Mouse (Mus musculus): ENCODE data around the gene Hipk1. TPM values are rescaled to one million over a fixed set of nuclear protein-coding genes. Genes with fewer than 3 reads are reported as not detected.

The Hipk1 gene
- polyA plus RNA-seq, 1 experiment, result 54.0 TPM

DNA sequence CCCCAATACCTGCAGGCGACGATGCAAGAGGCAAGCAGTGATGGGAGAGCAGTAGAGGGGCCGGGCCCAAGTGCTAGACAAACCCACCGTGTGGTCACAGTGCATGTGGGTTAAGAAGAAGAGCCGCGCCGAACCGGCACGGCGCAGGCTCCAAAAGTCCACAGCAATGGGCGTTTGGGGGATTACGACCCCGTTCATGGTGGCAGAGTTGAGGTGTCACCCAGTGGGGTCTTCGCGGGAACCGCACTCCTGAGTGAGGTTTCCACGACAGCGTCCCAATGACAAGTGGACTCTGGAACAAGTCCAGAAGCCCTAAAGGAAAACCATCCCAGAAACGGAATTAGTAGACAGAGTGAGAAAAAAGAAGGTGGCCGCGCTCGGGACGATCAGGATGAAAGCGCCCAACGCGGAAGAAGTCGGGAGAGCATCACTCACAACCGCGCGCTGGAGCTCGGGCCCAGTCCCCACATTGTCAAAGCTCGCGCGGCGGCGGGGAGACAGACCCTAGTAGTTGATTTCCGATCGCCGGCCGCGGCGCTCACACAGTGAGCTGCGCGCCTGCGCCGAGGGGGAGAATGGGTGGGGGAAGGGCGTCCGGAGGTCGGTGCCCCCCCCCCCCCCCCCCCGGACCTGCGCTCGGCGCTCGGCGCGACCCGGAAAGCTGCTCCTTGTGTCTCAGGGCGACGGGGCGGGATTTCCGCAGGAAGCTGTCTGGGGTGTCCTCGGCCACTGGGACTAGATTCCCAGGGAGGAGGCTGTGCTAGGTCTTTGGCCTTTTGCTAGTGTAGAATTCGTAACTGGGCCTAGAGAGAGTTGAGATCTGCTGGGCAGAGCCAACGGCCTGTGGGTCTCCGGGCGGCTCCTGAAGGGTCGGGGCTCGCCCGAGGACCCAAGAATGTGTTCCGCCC lies 17.8 kb upstream of the Hipk1 start, which contains the start of the genes Dclre1b, Ap4b1 and Gm43064:
Gene Dclre1b, minus strand, starts transcription at position 554 of the 908 bp plus-strand sequence.
Gene Ap4b1, plus strand, starts transcription at position 630 of the 908 bp plus-strand sequence.
Gene Gm43064, plus strand, starts transcription at position 683 of the 908 bp plus-strand sequence.
- Histone ChIP-seq H3K4me3 (ENCODE audit: insufficient read depth, low read depth, low read length) (peak within 1 kb of the TSS; percentile 85), H3K27ac (replicated peaks; ENCODE audit: low read depth, low read length) (peak within 1 kb of the TSS; percentile 98)

DNA sequence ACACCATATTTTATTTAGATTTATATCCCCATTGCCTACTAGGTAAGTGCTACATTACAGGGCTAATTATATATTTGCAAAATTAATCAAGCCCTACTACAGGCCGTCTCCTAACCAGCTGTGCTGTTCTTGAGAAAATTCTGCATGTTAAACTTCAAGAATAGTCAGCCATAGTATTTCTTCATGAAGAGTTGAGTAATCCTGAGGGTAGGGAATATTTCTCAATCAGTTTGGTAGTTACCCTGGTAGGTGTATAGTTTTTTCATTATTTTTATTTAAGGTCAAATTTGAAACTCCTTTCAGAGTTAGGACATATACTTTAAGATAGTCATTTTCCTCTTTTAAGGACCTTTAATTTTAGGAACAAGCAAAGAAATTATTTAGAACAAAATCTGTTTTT lies 14.3 kb upstream of the Hipk1 start:
- Histone ChIP-seq H3K4me1 (ENCODE audit: control insufficient read depth, insufficient read depth, insufficient read length, low read length) (peaks cover 27% of the 10 kb centered on the region), H3K4me3 (ENCODE audit: insufficient read depth, low read depth, low read length) (no peak overlapping the region), H3K27ac (replicated peaks; ENCODE audit: low read depth, low read length) (no peak overlapping the region)

More for the DNA sequence above, 17.8 kb upstream of the Hipk1 start, which contains the start of the genes Dclre1b, Ap4b1 and Gm43064:
- peaks cover 7% of the 10 kb centered on the region for H3K4me1 ChIP-seq (ENCODE audit: control insufficient read depth, insufficient read depth, insufficient read length, low read length)

DNA sequence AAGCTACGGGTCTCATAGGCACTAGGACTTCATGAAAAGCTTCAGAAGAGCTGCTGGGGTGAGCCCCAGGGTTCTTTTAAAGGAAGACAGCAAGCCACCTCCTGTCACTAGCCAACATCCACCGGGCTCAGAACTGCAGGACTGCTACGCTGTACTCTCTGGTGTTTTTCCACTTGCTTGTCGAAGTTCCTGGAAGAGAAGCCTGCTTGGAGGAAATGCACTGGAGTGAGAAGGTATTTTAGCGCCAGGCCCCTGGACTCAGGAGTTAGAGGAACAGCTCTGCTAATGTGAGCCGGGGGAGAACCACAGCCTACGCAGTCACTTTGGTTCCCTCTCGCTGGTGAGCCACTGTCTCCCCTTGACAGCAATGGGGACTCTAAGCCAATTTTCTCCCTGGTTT lies 11.5 kb upstream of the Hipk1 start:
- Histone ChIP-seq H3K4me1 (ENCODE audit: control insufficient read depth, insufficient read depth, insufficient read length, low read length) (peaks cover 27% of the 10 kb centered on the region), H3K27ac (replicated peaks; ENCODE audit: low read depth, low read length) (peak overlapping the region; percentile 85), H3K4me3 (ENCODE audit: insufficient read depth, low read depth, low read length) (no peak overlapping the region)

DNA sequence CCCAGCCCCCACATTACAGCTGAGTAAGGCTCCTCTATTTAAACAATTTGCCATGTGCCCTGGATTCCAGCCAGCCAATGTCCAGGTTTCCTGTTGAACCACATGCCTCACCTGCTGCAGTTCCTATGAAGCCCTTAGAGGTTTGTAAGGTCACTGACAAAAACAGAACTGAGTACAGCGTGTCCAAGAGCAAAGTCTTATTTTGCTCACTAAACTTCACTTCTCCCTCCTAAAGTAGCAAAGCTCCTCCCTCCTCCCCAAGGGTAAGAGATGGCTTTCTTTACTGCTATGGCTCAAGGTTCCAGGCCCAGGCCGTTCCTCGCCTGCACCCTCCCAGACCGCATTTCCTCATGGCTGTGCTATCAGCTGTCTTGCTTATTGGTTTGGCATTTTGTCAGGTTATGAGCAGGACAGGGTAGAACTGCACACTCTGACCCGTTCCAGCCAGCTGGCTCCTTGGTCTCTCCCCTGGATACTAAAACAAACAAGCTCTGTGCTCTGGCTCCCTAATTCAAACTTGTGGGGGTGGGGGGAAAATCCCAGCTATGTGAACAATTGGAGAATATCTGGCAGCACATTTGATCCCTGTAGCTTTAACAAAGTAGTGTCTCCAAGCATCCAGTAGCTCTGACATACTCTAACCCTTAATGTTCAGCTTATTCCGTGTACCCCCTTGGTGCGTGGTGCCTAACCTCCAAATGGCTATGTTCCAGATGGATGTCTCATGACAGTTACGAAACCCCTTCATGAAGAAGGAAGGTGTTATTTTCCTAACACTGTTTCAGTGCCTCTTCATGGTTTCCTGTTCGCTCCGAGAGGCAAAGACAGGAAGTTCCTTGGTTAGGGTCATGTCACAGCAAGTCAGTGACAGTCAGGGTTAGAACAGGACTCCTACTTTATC lies 10.5 kb upstream of the Hipk1 start:
- Histone ChIP-seq H3K4me3 (ENCODE audit: insufficient read depth, low read depth, low read length) (peak overlapping the region; percentile 9; the same call in 1 of the 2 replicates), H3K27ac (replicated peaks; ENCODE audit: low read depth, low read length) (peak overlapping the region; percentile 97), H3K4me1 (ENCODE audit: control insufficient read depth, insufficient read depth, insufficient read length, low read length) (peaks cover 27% of the 10 kb centered on the region)

DNA sequence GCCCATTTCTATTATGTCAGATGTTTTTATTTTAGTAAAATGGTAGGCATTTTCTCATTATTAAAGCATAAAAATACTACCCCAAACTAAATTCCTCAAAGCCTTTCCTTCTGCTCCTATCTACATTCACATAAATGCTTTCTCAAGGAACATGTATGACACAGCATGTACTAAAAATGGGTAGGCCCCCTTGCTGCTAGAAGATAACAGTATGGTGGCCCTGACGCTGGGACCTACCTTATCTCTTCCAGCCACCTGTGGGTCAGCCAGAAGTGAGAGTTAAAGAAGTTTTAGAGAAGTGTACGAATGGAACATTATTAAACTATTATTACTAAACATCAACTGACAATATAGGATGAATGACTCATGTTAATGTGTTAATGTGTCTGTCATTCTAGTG lies 8.1 kb upstream of the Hipk1 start:
- Histone ChIP-seq H3K4me3 (ENCODE audit: insufficient read depth, low read depth, low read length) (no peak overlapping the region), H3K27ac (replicated peaks; ENCODE audit: low read depth, low read length) (no peak overlapping the region), H3K4me1 (ENCODE audit: control insufficient read depth, insufficient read depth, insufficient read length, low read length) (peaks cover 22% of the 10 kb centered on the region)

DNA sequence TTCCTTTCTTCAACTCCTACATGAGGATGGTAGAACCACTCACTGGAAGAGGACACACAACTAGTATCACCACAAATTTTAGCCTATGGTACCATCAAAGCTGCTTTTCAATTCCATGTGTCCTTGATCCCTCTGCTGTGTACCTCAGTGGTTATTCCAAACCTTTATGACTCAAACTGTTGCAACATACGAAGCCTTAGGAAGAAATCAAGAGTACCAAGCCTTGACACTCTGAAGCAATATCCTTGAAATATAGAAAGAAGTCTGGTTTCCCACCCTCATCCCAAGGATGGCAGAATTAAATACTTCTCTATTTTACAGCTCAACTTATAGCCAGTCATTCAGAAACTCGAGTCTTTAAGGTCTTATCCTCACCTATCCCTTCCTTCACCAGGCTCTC lies 5.0 kb upstream of the Hipk1 start:
- Histone ChIP-seq H3K4me3 (ENCODE audit: insufficient read depth, low read depth, low read length) (no peak overlapping the region), H3K27ac (replicated peaks; ENCODE audit: low read depth, low read length) (no peak overlapping the region), H3K4me1 (ENCODE audit: control insufficient read depth, insufficient read depth, insufficient read length, low read length) (peaks cover 11% of the 10 kb centered on the region)

DNA sequence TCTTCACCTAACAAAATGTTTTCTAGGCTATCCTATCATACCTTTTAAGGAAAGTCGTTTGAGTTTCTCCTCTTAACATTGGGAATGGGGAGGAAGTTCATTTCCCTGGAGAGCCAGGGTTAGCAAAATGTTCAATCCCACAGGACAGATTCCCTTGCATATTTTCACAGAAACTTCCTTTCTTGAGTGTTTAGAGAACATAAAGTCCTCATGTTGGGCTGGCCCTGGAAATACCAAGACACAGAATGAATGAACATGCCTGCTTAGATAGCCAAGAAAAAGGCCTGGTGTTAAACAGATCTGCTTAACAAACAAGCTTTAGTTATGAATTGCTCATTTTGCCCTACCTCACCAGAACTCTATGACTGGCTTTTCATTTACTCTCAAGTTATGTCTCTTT lies 1.2 kb upstream of the Hipk1 start:
- peaks cover 15% of the 10 kb centered on the region for H3K4me1 ChIP-seq (ENCODE audit: control insufficient read depth, insufficient read depth, insufficient read length, low read length)
- peak overlapping the region; percentile 100 for H3K27ac ChIP-seq (replicated peaks; ENCODE audit: low read depth, low read length)
- H3K4me3 ChIP-seq (ENCODE audit: insufficient read depth, low read depth, low read length), result no peak overlapping the region

DNA sequence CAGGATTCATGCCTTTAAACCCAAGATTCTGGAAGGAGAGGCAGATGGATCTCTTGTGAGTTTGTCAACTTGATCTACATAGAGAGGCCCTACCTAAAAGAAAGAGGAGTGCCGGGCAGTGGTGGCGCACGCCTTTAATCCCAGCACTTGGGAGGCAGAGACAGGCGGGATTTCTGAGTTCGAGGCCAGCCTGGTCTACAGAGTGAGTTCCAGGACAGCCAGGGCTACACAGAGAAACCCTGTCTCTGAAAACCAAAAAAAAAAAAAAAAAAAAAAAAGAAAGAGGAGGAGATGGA lies 696 bp upstream of the Hipk1 start:
- Histone ChIP-seq H3K4me1 (ENCODE audit: control insufficient read depth, insufficient read depth, insufficient read length, low read length) (peaks cover 20% of the 10 kb centered on the region), H3K27ac (replicated peaks; ENCODE audit: low read depth, low read length) (peak overlapping the region; percentile 100), H3K4me3 (ENCODE audit: insufficient read depth, low read depth, low read length) (peak overlapping the region; percentile 83)

DNA sequence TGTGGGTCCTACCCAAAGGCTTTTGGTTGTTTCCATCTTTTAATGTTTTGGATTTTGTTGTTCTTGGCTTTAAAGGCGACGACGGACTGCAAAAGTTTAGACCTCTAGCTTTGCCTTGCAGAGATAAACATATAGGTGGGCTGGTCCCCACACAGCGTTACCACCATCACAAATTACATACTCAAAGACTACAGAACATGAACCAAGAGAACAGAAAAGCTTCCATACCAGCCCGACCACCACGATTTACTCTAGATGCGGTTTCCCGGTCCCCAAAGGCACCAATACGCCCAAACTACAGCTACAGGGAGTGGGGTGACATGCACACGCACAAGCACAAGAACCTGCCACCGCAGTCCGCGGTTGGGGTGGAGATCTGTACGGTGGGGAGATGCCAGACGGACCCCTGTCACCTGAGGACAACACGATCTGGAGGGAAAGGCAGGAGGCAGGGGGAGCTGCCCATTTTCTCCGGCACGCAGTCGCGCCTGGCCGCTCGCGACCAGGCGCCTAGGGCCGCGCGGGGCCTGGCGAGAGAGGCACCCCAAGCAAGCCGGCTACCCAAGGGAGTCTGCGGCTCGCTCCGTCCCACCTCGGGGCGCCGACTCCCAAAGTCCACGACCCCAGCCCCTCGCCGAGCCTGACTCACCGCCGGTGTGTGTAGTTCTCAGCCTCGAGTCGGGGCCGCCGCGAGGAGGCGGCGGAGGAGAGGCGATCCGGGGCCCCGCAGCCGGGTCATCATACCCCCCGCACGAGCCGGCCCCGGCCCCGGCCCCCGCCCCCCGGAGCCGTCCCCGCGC lies 817 bp downstream of the Hipk1 start:
- Histone ChIP-seq H3K27ac (replicated peaks; ENCODE audit: low read depth, low read length) (peak overlapping the region; percentile 78), H3K4me3 (ENCODE audit: insufficient read depth, low read depth, low read length) (peak overlapping the region; percentile 83), H3K4me1 (ENCODE audit: control insufficient read depth, insufficient read depth, insufficient read length, low read length) (peaks cover 26% of the 10 kb centered on the region)

DNA sequence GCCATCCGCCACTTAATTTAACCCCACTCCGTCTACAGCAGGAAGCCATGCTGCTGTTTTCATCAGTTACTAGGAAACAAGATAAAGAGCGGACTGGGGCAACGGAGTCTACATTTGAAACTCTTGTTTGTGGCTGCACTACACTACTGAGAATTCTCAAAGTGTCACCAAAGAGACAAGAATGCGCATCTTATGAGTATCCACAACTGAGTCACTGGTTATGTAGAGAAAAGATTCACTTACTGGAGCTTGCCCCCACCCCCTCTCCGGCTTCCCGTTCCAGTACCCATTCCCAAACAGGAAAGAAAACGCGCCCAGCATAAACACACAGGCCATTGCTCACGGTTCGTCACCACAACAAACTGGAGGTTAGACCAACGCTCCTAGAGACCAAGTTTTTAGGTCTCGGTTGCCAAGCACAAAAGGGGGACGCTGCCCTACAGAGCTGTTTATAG lies 1.4 kb downstream of the Hipk1 start:
- Histone ChIP-seq H3K4me3 (ENCODE audit: insufficient read depth, low read depth, low read length) (peak overlapping the region; percentile 83), H3K27ac (replicated peaks; ENCODE audit: low read depth, low read length) (peak overlapping the region; percentile 78)

DNA sequence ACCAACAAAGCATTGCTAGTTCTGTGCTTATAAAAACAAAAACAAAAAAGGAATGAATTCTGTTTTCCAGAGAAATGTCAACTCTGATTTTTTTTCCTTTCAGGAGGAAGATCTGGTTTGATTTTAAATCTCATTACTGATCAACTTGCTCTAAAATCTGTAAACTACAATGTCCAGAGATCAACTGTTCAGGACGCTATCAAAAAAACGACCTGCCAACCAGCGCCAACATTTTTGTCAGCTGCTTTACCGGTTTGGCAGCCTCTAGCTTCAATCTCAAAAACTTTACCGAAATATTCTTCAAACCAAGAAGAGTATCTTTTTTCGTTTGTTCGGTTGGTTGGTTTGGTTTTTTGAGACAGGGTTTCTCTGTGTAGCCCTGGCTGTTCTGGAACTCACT lies 2.3 kb downstream of the Hipk1 start:
- H3K4me1 ChIP-seq (ENCODE audit: control insufficient read depth, insufficient read depth, insufficient read length, low read length), result peaks cover 31% of the 10 kb centered on the region
- H3K27ac ChIP-seq (replicated peaks; ENCODE audit: low read depth, low read length), result peak overlapping the region; percentile 88
- H3K4me3 ChIP-seq (ENCODE audit: insufficient read depth, low read depth, low read length), result peak overlapping the region; percentile 41

More for the DNA sequence above, 1.4 kb downstream of the Hipk1 start:
- H3K4me1 ChIP-seq (ENCODE audit: control insufficient read depth, insufficient read depth, insufficient read length, low read length), result peaks cover 26% of the 10 kb centered on the region

DNA sequence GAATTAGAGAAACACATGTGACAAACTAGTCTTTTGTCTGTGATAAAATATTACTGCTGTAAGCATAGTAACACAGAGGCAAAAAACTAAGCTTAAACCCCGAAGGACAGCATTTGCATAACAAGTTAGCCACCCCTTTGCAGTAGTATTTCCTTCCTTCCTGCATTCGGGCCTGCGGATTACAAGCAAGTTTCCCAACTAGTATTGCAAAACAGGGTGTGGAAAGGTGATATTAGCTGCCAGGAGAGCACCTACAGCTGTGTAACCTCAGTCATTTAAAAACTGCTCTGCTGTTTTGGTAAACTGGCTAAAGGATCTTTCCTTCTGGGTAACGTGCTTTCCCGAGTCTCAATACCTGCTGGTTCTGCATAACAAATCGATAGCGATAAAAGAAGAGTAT lies 4.1 kb downstream of the Hipk1 start:
- H3K4me1 ChIP-seq (ENCODE audit: control insufficient read depth, insufficient read depth, insufficient read length, low read length), result peaks cover 28% of the 10 kb centered on the region; the same call in 1 of the 2 replicates
- peak overlapping the region; percentile 61 for H3K27ac ChIP-seq (replicated peaks; ENCODE audit: low read depth, low read length)
- H3K4me3 ChIP-seq (ENCODE audit: insufficient read depth, low read depth, low read length), result no peak overlapping the region

DNA sequence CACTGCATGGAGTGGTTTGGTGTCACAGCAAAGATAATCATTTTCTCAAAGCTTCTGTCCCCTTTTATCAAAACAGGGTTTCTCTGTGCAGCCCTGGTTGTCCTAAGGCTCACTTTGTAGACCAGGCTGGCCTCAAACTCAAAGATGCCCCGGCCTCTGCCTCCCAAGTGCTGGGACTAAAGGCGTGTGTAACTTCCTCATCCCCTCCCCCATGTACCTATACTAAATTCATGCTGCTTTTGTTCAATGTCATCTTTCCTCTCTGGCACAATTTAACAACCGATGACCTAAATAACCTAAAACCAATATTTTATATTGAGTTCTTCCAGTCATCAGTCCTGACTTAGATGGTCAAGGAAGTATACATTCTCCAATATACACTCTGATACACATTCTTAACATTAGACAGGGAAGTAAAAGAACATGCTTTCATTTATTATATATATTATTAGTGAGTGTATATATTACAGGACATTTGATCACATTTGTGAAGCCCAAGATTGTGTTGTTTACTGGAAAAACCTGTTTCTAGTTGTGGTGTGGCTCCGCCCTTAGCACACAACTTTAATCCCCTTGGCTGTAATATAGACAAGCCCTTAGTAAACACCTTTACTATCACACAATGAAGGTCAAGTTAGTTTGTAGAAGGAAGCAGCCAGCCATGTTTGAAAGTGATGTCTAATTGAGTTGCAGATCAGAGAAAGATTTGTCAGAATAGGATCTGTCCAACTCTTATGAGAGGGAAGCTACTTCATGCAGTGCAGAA lies 8.3 kb downstream of the Hipk1 start:
- Histone ChIP-seq H3K4me3 (ENCODE audit: insufficient read depth, low read depth, low read length) (no peak overlapping the region), H3K27ac (replicated peaks; ENCODE audit: low read depth, low read length) (no peak overlapping the region), H3K4me1 (ENCODE audit: control insufficient read depth, insufficient read depth, insufficient read length, low read length) (peaks cover 31% of the 10 kb centered on the region; the same call in 1 of the 2 replicates)

DNA sequence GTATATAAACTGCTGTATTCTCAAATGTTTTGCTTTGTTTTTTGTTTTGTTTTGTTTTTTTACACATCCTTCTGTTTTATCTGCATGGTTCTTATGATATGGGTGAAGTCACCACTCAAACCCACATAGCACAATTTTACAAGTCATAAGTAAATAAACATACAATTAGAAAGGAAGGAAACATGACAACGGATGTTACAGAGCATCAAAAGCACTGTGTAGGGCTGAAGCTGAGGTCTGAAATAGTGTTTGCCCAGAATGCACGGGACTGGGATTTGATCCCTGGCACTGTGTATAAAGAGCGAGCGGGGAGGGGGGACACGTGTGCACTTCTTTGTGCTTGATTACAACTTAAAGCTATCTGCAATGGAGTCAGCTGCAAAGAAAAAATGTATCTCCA lies 10.6 kb downstream of the Hipk1 start:
- no peak overlapping the region for H3K4me3 ChIP-seq (ENCODE audit: insufficient read depth, low read depth, low read length)
- no peak overlapping the region for H3K27ac ChIP-seq (replicated peaks; ENCODE audit: low read depth, low read length)
- H3K4me1 ChIP-seq (ENCODE audit: control insufficient read depth, insufficient read depth, insufficient read length, low read length), result peaks cover 19% of the 10 kb centered on the region; the same call in 1 of the 2 replicates
